Mouse (Mus musculus) liver, postnatal 0 days (tissue): ENCODE results near the gene 1600014C23Rik. TPM values are rescaled to one million over a fixed set of nuclear protein-coding genes. Genes with fewer than 3 reads are reported as not detected.

Experiments
- ATAC-seq: fragments of 200-750 bp; cut with Nextera tagmentation; 2 replicates; pipeline ENCODE4 v1.8.0; 2017; ENCODE audit warnings: mild to moderate bottlenecking, moderate library complexity
- DNase-seq: peaks from one replicate; pipeline ENCODE4 v3.0.0-alpha.2; 2016
- H3K27ac ChIP-seq: fragments of 300-500 bp; sonication (generic); 2 replicates; pipeline ENCODE4 v1.5.1; 2014; ENCODE audit warnings: antibody characterized with exemption, moderate library complexity, mild to moderate bottlenecking, low read depth
- H3K27me3 ChIP-seq: fragments of 300-500 bp; sonication (generic); 2 replicates; pipeline ENCODE4 v1.6.1; 2014; ENCODE audit warnings: low read length, control low read depth, mixed read lengths; ENCODE audit not compliant: insufficient read depth
- H3K36me3 ChIP-seq: fragments of 300-500 bp; sonication (generic); replicated peaks from 2 replicates; pipeline ENCODE4 v1.6.1; 2014; ENCODE audit warnings: mild to moderate bottlenecking, control low read depth, low read length, moderate library complexity, mixed read lengths; ENCODE audit not compliant: insufficient read depth
- H3K4me1 ChIP-seq: fragments of 300-500 bp; sonication (generic); 2 replicates; pipeline ENCODE4 v1.6.1; 2014; ENCODE audit warnings: antibody characterized with exemption, mild to moderate bottlenecking, control low read depth; ENCODE audit not compliant: insufficient read depth
- H3K4me2 ChIP-seq: fragments of 300-500 bp; sonication (generic); 2 replicates; pipeline ENCODE4 v1.6.1; 2014; ENCODE audit warnings: low read depth, mild to moderate bottlenecking, low read length, moderate library complexity, mixed read lengths
- H3K4me3 ChIP-seq: fragments of 300-500 bp; sonication (generic); 2 replicates; pipeline ENCODE4 v1.5.1; 2014; ENCODE audit warnings: low read depth, low read length
- H3K9ac ChIP-seq: fragments of 300-500 bp; sonication (generic); replicated peaks from 2 replicates; pipeline ENCODE4 v1.6.1; 2014; ENCODE audit warnings: mild to moderate bottlenecking, moderate library complexity
- H3K9me3 ChIP-seq: fragments of 300-500 bp; sonication (generic); 2 replicates; pipeline ENCODE4 v1.6.1; 2016; ENCODE audit warnings: mild to moderate bottlenecking, control low read depth, low read length, mixed read lengths
- CTCF ChIP-seq: sonication (generic); IDR thresholded peaks from 2 replicates; pipeline ENCODE4 v1.5.1; 2016; ENCODE audit warnings: antibody characterized with exemption, low read depth
- EP300 ChIP-seq: IDR thresholded peaks from 2 replicates; pipeline ENCODE4 v1.6.1; 2016; ENCODE audit warnings: antibody characterized with exemption, low read depth, mild to moderate bottlenecking
- WGBS: fragments of 180-500 bp; shearing (Covaris S2); extraction: QIAGEN DNeasy Blood & Tissue Kit; methylation state at CpG from one replicate; pipeline ENCODE4 v1.1.7; 2014; ENCODE audit not compliant: insufficient replicate concordance; 5-methylcytosine and 5-hydroxymethylcytosine counted together
- polyA plus RNA-seq: library from polyadenylated mRNA; unstranded; fragments of >200 nt; fragmentation: Nextera tagmentation; extraction: Ambion mirVana; gene quantifications from 2 replicates; pipeline ENCODE4 v1.2.1, GENCODE M21; 2015

The 1600014C23Rik gene
- polyA plus RNA-seq, 1 experiment from 2014 or later, result not detected

GRCm38 (mm10) chr17:45747858-45748785 is 14.5 kb upstream of the 1600014C23Rik start:
- Histone ChIP-seq H3K4me1 (peaks cover 20% of the 10 kb centered on the region), H3K4me3 (no peak overlapping the region), H3K27ac (peak overlapping the region; percentile 44; the same call in 1 of the 2 replicates), H3K4me2 (peak overlapping the region; percentile 58), H3K36me3 (no peaks in the 10 kb centered on the region), H3K9ac (peak overlapping the region; percentile 21; the same call in 1 of the 2 replicates), H3K9me3 (no peaks in the 10 kb centered on the region), H3K27me3 (no peaks in the 10 kb centered on the region)
- ATAC-seq (peak; percentile 45), DNase-seq (peak; percentile 74)
- TF ChIP-seq EP300, result peak; percentile 71
- TF ChIP-seq CTCF, result peak; percentile 80
- WGBS, result 53% methylated on average over 16 of the region's 16 CpGs

GRCm38 (mm10) chr17:45747293-45747692 is 13.6 kb upstream of the 1600014C23Rik start:
- Histone ChIP-seq H3K4me1 (peaks cover 27% of the 10 kb centered on the region), H3K9ac (no peak overlapping the region), H3K4me2 (0 out of 2 replicates have a peak overlapping the region, but pooled peaks have one; percentile 58), H3K27me3 (no peaks in the 10 kb centered on the region), H3K9me3 (no peaks in the 10 kb centered on the region), H3K36me3 (no peaks in the 10 kb centered on the region), H3K27ac (no peak overlapping the region), H3K4me3 (no peak overlapping the region)
- no peak for DNase-seq
- no peak for ATAC-seq
- TF ChIP-seq CTCF (no peak), EP300 (no peak)
- 51% methylated on average over 4 of the region's 4 CpGs for WGBS

- ATAC-seq, result no peak
- H3K36me3 ChIP-seq, result no peaks in the 10 kb centered on the region
- no peak overlapping the region for H3K4me3 ChIP-seq
- H3K9me3 ChIP-seq, result no peaks in the 10 kb centered on the region
- no peak overlapping the region for H3K4me2 ChIP-seq
- H3K4me1 ChIP-seq, result peaks cover 27% of the 10 kb centered on the region
- 35% methylated on average over 12 of the region's 12 CpGs for WGBS
- no peak for DNase-seq
- no peak for TF ChIP-seq EP300
- no peak for TF ChIP-seq CTCF
- H3K27ac ChIP-seq, result no peak overlapping the region
- H3K9ac ChIP-seq, result no peak overlapping the region
- no peaks in the 10 kb centered on the region for H3K27me3 ChIP-seq
Observed at GRCm38 (mm10) chr17:45746755-45747154, 13.1 kb upstream of the 1600014C23Rik start.

GRCm38 (mm10) chr17:45745629-45746028 is 12.0 kb upstream of the 1600014C23Rik start:
- Histone ChIP-seq H3K36me3 (no peaks in the 10 kb centered on the region), H3K9ac (no peak overlapping the region), H3K9me3 (no peaks in the 10 kb centered on the region), H3K4me1 (peaks cover 27% of the 10 kb centered on the region), H3K27ac (no peak overlapping the region), H3K4me2 (no peak overlapping the region), H3K4me3 (no peak overlapping the region), H3K27me3 (no peaks in the 10 kb centered on the region)
- ATAC-seq (peak; percentile 68), DNase-seq (no peak)
- no peak for TF ChIP-seq CTCF
- TF ChIP-seq EP300, result peak; percentile 84
- WGBS, result 59% methylated on average over 2 of the region's 2 CpGs

- Histone ChIP-seq H3K9me3 (no peaks in the 10 kb centered on the region), H3K9ac (no peak overlapping the region), H3K27me3 (no peaks in the 10 kb centered on the region), H3K27ac (no peak overlapping the region), H3K4me1 (peaks cover 19% of the 10 kb centered on the region), H3K4me3 (no peak overlapping the region), H3K4me2 (no peak overlapping the region), H3K36me3 (no peaks in the 10 kb centered on the region)
- no peak for DNase-seq
- no peak for TF ChIP-seq EP300
- no peak for TF ChIP-seq CTCF
- ATAC-seq, result 0 out of 2 replicates have a peak, but pooled peaks have one; percentile 41
- 31% methylated on average over 13 of the region's 13 CpGs for WGBS
Observed at GRCm38 (mm10) chr17:45742371-45743147, 8.9 kb upstream of the 1600014C23Rik start.
